Mouse (Mus musculus) olfactory bulb, adult 2 months (tissue): ENCODE results near the gene Ttc38. TPM values are rescaled to one million over a fixed set of nuclear protein-coding genes. Genes with fewer than 3 reads are reported as not detected.

Source experiments
- H3K27ac ChIP-seq: fragments of 200-500 bp; 2 replicates; pipeline ENCODE4 v1.5.1; 2012; ENCODE audit warnings: low read depth, low read length; ENCODE audit not compliant: insufficient read depth
- H3K4me1 ChIP-seq: fragments of 200-500 bp; 2 replicates; pipeline ENCODE4 v1.6.1; 2012; ENCODE audit warnings: low read length; ENCODE audit not compliant: control insufficient read depth, insufficient read depth
- H3K4me3 ChIP-seq: fragments of 200-500 bp; 2 replicates; pipeline ENCODE4 v1.5.1; 2012; ENCODE audit warnings: mild to moderate bottlenecking, low read depth, low read length, moderate library complexity; ENCODE audit not compliant: insufficient read depth
- CTCF ChIP-seq: fragments of 200-500 bp; IDR thresholded peaks from 2 replicates; pipeline ENCODE4 v1.5.1; 2012; ENCODE audit warnings: low read depth, mild to moderate bottlenecking, low read length, moderate library complexity; ENCODE audit not compliant: insufficient read depth
- POLR2A ChIP-seq: fragments of 200-500 bp; IDR thresholded peaks from 2 replicates; pipeline ENCODE4 v1.6.1; 2012; ENCODE audit warnings: mild to moderate bottlenecking, low read depth, low read length, moderate library complexity; ENCODE audit not compliant: insufficient read depth
- WGBS: fragments of 180-500 bp; shearing (Covaris S2); methylation state at CpG from one replicate; pipeline ENCODE4 v1.1.7; 2018; 5-methylcytosine and 5-hydroxymethylcytosine counted together
- polyA plus RNA-seq: library from polyadenylated mRNA; stranded (reverse); fragments of >200 nt; gene quantifications from 2 replicates; pipeline ENCODE4 v1.2.4, GENCODE M21; 2012; ENCODE audit warnings: low replicate concordance; ENCODE audit not compliant: missing spikeins, insufficient read depth, insufficient read length

Gene Ttc38
- polyA plus RNA-seq, 1 experiment, result not detected

DNA sequence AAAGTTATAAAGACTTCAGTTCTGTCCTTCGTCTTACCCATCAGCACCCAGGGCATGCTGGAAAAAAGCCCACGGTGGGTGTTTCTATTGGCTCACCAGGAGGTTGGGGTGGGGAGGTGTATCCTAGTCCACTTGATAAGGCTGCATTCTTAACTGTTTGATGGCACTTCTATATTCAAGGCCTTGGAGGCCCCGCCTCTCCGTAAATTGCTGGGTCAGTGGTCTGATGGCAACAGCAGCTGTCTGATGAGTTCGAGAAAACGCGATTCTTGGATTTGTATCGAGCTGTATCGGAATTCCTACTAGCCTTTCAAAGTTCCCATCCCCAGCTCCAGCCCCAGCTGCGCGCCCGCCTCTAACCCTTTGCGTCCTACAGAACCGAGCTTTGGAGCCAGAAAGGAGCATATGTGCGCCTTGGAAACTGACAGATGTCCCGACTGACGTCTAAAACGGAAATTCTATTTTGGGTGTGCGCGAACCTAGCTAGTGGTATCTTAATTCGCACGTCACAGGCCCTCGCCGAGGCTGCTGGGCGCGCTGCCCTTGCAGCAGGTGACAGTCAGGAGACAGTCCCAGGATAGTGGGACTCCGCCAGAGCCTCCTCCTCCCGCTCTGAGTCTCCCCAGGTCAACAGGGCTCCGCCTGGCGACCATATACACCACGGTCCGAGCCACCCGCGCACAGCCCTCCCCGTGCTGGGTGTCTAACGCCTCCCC lies 21.1 kb upstream of the Ttc38 start:
- peak overlapping the region; percentile 74 for H3K27ac ChIP-seq
- peak overlapping the region; percentile 73 for H3K4me3 ChIP-seq
- 0 out of 2 replicates have a peak, but pooled peaks cover 3% of the 10 kb centered on the region for H3K4me1 ChIP-seq
- TF ChIP-seq CTCF, result no peak
- no peak for TF ChIP-seq POLR2A
- 1% methylated on average over 36 of the region's 36 CpGs for WGBS

DNA sequence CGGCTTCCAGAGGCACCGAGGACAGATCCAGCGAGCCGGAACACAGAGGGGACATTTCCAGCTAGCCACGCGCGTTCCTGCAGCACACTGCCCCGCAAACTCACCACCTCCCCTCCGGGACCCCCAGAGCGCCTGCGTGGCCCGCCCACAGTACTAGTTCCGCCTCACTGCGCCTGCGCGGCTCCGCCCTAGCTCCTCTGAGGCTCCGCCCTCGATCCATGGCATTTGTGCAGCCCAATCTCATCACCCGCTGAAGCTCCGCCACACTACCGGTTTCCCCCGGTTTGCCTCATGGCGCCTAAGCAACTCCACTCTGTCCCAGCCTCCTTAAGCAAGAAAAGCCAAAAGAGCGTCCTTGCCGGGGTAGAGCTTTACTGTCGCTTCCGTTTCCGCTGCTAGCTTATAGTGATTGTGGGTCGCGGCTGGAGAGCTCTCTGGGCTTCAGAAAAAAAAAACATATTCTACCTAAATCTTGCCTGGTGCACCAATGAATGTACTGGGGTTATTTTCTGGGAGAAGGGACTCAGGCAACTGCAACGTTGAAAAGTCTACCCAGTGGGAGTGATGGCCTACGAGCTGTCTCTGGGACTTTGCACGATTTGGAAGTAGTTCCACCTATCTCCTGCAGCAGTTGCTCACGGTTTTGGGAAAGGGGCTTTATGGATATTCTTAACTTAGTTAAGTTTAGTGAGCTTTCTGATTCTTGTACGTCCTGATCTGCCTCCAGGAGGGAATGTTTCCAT lies 20.4 kb upstream of the Ttc38 start, which contains the start of gene Cdpf1:
Cdpf1 (minus strand) TSS at position 163 of the 743 bp plus-strand sequence.
- H3K27ac ChIP-seq, result peak within 1 kb of the TSS; percentile 74
- WGBS, result 1% methylated on average over 36 of the region's 36 CpGs
- 0 out of 2 replicates have a peak, but pooled peaks cover 3% of the 10 kb centered on the region for H3K4me1 ChIP-seq
- TF ChIP-seq POLR2A, result peak; percentile 95; the same call in 1 of the 2 replicates
- no peak for TF ChIP-seq CTCF
- H3K4me3 ChIP-seq, result peak within 1 kb of the TSS; percentile 73

DNA sequence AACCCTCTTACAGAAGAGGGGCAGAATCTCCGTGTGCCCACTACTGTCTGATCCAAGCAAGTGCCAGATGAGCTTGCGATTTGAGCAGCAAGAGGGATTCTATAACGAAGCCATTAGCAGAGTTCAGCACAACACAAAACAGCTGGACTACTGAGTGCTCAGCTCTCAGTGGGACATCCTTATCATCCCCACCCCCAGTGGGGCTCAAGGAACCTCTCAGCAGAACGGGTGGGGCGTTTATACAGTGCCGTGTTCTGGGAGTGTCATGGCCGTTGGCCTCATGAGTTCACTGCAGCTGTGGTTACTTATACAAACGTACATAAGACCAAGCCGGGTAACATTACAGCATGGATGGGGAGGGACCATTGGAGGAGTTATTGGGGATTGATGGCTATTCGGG lies 18.7 kb upstream of the Ttc38 start:
- H3K27ac ChIP-seq, result no peak overlapping the region
- 61% methylated on average over 10 of the region's 10 CpGs for WGBS
- TF ChIP-seq POLR2A, result no peak
- no peak for TF ChIP-seq CTCF
- H3K4me3 ChIP-seq, result no peak overlapping the region
- 0 out of 2 replicates have a peak, but pooled peaks cover 3% of the 10 kb centered on the region for H3K4me1 ChIP-seq

DNA sequence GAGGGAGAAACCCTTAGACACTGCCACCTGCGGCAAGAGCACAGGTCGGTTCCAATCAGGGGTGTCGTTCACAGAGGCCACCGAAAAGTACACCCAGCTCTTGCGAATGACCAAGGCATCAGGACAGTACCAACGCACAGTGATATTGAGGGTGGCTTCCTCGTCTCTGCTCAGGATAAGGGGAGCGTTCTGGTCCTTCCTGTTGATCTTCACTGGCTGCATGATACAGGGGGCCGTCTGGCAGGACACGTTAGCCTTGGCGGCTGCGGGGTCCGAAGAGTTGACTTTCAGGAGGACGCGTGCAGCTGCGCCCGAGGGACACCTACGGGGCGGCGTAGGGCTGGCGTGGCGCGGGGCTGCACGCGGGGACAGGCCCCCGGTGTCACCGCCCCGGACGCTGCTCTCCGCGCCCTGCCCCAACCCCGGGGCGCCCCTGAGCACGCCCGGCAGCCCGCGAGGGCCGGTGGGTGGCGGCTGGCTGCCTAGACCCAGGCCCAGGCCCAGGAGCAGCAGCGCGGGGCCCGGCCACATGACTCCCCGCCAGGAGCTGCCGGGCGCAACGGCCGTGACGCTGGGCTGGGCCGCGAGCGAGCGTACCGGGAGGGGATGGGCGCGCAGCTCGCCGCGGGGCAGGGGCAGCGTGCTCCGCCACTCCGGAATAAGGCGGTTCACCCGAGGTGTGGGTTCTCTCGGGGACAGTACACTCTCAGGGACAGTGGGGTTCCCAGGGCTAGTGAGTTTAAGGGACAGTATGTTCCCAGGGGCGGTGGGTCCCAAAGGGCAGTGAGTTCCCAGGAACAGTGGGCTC lies 10.7 kb upstream of the Ttc38 start, which contains the start of gene Pkdrej:
Pkdrej (minus strand) TSS at position 532 of the 808 bp plus-strand sequence.
- 3% methylated on average over 65 of the region's 65 CpGs for WGBS
- Histone ChIP-seq H3K4me3 (peak within 1 kb of the TSS; percentile 57), H3K27ac (no peak within 1 kb of the TSS), H3K4me1 (peaks cover 11% of the 10 kb centered on the region)
- TF ChIP-seq CTCF (no peak), POLR2A (no peak)

DNA sequence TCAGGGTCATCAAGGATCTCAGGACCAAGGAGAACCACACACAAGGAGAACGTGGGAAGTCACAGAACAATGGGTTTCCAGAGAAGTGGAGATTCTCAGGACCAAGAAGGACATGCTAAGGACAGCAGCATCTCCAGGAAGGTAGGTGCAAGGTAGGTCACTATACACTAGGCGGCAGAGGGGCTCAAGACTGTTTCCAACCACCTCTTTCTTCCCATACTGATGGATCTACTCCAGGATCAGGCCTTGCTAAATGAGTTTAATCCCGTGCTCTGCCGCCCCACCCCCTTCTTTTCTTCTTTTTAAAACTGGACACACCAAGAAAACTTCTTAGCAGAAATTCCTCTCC lies 10.1 kb upstream of the Ttc38 start:
- Histone ChIP-seq H3K27ac (no peak overlapping the region), H3K4me3 (peak overlapping the region; percentile 57), H3K4me1 (peaks cover 11% of the 10 kb centered on the region)
- TF ChIP-seq POLR2A, result no peak
- TF ChIP-seq CTCF, result no peak
- 31% methylated on average over 4 of the region's 4 CpGs for WGBS

DNA sequence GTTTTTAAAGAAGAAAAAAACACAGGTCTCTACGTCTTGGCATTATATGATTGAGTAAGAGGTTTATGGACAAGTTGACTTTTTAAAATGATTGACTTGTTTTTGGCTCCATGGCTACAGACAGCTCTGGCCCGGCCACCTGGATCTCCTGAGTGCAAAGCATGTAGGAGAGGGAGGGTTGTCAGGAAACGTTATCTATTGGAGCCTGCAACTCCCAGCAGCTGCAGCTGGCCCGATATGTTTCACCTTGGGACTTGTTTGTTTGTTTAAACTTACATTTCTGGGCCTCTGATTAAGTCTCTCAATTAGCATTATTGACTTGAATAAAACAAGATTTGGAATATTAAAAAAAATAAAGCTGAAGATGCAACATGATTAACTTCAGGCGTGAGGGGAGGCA lies 5.4 kb upstream of the Ttc38 start:
- Histone ChIP-seq H3K27ac (no peak overlapping the region), H3K4me1 (peaks cover 7% of the 10 kb centered on the region), H3K4me3 (no peak overlapping the region)
- no peak for TF ChIP-seq POLR2A
- TF ChIP-seq CTCF, result no peak
- 82% methylated on average over 5 of the region's 5 CpGs for WGBS

DNA sequence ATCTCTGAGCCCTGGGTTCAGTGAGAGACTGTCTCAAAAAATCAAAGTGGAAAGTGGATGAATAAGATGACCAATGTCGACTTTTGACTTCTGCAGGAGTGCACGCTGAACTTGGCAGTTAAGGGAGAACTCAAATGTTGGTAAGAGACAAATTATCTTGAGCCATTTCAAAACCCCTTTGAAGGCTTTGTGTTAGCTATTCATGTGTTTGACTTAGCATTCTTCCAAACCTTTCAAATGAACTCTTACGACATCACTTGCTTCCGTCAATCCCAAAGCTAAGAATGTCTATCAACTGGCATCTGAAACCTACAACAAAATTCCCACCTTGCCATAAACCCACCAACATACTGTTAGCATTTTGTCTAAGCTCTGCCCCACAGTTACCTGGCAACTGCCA lies 4.0 kb upstream of the Ttc38 start:
- TF ChIP-seq CTCF (no peak), POLR2A (no peak)
- Histone ChIP-seq H3K4me1 (peaks cover 13% of the 10 kb centered on the region), H3K27ac (no peak overlapping the region), H3K4me3 (no peak overlapping the region)
- 82% methylated on average over 4 of the region's 4 CpGs for WGBS

DNA sequence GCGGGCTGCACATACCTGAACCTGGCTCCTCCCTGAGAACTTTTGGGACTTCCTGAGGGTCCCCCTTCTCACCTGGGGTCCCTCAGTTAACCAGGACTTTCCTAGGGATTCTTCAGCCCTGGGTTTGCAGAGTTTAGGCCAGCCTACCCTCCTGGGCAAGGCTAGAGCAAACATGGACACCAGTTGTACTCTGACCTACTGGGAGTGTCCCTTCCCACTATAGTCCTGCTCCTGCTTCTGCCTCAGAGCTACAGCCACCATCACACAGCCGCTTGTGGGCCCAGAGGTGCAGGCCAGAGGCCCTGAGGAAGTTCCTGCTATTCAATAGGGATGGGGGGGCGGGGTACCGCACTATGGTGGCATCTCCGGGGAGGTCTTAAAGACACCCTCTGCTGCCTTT lies 2.6 kb upstream of the Ttc38 start:
- TF ChIP-seq CTCF (no peak), POLR2A (no peak)
- peaks cover 13% of the 10 kb centered on the region for H3K4me1 ChIP-seq
- no peak overlapping the region for H3K27ac ChIP-seq
- H3K4me3 ChIP-seq, result no peak overlapping the region
- WGBS, result 76% methylated on average over 5 of the region's 5 CpGs

DNA sequence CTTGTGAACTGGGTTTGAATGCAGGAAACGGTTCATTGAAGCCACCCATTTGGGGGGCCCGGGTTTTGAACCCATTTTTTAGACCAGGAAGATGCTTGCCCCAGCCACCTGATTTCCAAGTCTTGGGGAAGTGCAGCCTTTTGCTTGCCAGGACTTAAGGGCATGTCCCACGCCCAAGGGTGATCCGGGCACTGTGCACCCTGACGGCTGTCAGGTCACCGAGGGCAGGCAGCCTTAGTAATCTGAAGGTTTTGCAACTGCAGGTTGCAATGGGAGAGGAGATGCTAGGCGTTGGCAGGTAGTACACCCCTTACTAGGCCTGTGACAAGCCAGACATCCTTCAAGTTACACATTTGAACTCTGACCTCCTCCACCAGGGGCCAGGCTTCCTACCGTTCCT lies 493 bp downstream of the Ttc38 start:
- peaks cover 13% of the 10 kb centered on the region for H3K4me1 ChIP-seq
- no peak overlapping the region for H3K27ac ChIP-seq
- no peak for TF ChIP-seq CTCF
- no peak for TF ChIP-seq POLR2A
- H3K4me3 ChIP-seq, result peak overlapping the region; percentile 86
- WGBS, result 52% methylated on average over 8 of the region's 8 CpGs
